Mouse (Mus musculus) frontal cortex, postnatal 10 days (tissue): ENCODE data around the gene Gm7029.
"Not testable (repeated sequence)": the region's sequence is repeated elsewhere in the genome, so short reads cannot be mapped to it uniquely, and the experiment has no call there.

Experiments used
- DNase-seq, 2 experiments: peaks; one replicate each; pipeline ENCODE4 v3.0.0; 2022; ENCODE audit warnings: low spot score in 2 of 2, mixed read lengths in 1 of 2

Gm7029 gene

GRCm38 (mm10) chr17:33891892-33892291 lies 18.3 kb downstream of the Gm7029 start:
- not testable (repeated sequence) for DNase-seq

- no peak for DNase-seq
Observed at GRCm38 (mm10) chr17:33892429-33892828, 18.8 kb downstream of the Gm7029 start.

DNA sequence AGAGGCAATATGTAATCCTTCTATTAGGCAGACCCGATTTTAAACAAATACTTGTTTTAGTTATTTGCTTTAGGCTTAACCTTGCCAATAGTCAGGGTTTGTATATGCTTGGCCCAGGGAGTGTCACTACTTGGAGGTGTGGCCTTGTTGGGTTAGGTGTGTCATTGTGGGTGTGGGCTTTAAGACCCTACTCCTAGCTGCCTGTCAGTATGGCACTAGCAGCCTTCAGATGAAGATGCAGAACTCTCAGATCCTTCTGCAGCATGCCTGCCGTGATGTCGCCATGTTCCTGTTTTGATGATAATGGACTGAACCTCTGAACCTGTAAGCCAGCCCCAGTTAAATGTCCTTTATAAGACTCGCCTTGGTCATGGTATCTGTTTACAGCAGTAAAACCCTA lies 19.4 kb downstream of the Gm7029 start:
- not testable (repeated sequence) for DNase-seq

DNA sequence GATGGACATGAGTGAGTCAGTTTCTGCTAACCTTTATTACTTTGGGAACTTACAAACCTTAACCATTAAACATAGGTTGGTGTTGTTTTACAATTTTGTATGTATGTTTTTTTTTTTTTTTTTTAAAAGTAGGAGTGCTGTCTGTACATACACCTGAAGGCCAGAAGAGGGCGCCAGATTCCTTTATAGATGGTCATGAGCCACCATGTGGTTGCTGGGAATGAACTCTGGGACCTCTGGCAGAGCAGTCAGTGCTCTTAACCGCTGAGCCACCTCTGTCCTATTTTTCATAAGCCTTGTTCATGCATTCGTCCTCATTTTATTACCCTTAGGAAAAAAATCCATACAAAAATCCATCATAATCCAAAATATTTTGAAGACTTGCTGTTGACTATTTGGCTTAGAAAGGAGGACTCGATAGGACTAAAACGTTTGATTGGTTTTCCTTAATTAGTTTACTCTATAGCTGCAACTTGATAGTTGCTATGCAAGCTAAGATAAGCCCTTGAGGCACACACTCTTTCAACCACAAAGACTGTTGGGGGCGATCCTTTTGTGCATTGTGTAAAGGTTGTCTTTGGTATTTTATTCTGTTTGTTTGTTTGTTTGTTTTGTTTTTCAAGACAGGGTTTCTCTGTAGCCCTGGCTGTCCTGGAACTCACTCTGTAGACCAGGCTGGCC lies 23.6 kb downstream of the Gm7029 start:
- no peak for DNase-seq

DNA sequence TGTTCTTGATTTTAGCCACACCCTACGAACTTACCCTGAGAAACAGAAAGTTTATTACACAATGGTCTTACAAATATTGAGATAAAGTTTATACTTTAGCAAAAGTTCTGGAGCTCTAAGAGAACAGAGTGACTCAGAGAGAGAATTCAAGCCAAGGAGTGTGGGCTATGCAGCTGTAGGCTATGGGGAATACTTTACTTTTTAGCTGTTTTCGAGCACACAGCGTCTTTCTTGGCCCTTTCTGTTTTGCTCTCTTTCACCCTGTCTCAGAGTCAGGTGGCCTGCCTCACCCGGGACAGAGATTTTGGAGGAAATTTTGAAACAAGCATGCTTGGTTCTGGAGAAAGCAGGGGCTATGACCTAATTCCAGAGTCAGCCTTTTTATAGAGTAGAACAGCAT lies 24.6 kb downstream of the Gm7029 start:
- DNase-seq, result not testable (repeated sequence)

DNA sequence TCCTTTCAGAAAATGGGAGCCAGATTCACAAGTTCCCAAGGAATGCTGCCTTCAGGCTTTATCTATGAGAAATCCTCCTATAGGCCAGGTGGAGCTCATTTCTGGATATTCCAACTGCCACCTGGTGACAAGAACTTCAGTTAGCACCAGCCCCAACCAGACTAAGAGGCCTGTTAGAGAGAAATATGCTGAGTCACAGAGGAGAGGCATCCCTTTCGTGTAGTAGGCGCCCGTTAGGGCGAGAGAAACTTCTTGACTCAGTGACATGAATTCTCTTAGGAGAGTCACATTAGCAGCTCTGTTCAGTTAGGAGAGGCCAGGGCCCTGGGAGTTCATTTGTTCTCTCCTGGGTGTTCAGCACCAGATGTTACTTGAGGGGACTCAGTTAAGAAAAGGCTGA lies 26.0 kb downstream of the Gm7029 start:
- no peak for DNase-seq

DNA sequence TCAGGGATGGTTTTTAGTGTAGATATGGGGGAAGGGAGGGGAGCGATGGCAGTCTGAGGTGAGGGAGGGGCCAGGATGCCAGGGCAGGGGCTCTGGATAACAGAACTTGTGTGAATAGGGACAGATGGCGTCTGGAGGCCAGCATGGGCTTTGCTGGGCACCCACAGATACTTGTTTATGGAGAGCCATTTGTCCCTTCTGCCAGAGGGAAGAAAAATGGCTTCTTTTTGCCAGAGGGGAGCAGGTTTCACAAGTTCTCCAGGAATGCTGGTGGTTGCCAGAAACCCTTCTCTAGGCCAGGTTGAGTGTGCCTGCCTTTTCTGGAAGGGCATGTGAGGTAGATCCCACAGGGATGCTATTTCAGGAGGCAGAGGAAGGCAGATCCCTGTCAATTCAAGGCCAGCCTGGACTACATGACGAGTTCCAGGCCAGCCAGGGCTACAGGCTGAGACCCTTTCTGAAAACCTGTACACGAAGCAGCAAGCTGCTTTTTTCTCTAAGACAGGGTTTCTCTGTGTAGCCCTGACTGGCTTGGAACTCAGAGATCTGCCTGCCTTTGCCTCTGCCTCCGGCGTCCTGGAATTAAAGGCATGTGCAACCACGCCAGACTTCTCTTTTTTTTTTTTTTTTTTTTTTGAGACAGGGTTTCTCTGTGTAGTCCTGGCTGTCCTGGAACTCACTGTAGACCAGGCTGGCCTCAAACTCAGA lies 26.8 kb downstream of the Gm7029 start:
- DNase-seq, result no peak

GRCm38 (mm10) chr17:33900989-33901314 lies 27.3 kb downstream of the Gm7029 start:
- no peak for DNase-seq

GRCm38 (mm10) chr17:33901653-33902052 lies 28.0 kb downstream of the Gm7029 start:
- DNase-seq, result no peak

GRCm38 (mm10) chr17:33902079-33902478 lies 28.4 kb downstream of the Gm7029 start:
- DNase-seq, result no peak

- DNase-seq, result no peak
Observed at GRCm38 (mm10) chr17:33902491-33902890, 28.9 kb downstream of the Gm7029 start.

DNA sequence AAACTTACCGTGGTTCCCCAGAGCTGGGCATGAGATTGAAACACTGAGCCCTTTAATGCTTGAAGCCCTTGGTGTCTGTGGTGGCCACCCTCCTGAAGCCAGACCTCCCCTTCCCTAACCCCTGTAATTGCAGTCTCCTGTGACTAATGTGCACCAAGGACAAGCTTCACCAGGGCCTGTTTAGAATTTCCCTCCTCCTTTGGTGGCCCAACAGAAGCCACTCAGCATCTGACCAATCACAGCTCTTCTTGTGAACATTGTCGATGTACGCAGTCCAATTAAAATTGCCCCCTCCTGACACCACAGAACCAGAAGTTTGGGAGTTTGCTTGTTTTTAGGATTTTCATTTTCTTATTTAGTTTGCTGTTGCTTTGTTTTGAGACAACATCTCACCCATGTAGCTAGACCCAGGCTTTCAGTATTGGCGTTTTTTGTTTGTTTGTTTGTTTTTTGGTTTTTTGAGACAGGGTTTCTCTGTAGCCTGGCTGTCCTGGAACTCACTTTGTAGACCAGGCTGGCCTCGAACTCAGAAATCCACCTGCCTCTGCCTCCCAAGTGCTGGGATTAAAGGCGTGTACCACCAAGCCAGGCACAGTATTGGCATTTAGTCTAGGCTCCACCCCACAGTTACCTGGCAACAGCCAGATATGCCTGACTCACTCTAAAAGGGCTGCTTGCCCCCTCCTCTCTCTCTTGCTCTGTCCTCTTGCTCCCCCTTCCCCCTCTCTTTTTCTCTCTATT lies 30.4 kb downstream of the Gm7029 start:
- not testable (repeated sequence) for DNase-seq

GRCm38 (mm10) chr17:33904835-33905234 lies 31.2 kb downstream of the Gm7029 start, which contains the start of gene Platr17:
TSS of gene Platr17 (plus strand) at chr17:33905135.
- DNase-seq, result not testable (repeated sequence)

- peak; percentile 71 to 73 for DNase-seq
Observed at GRCm38 (mm10) chr17:33908331-33909076, 34.9 kb downstream of the Gm7029 start.

DNA sequence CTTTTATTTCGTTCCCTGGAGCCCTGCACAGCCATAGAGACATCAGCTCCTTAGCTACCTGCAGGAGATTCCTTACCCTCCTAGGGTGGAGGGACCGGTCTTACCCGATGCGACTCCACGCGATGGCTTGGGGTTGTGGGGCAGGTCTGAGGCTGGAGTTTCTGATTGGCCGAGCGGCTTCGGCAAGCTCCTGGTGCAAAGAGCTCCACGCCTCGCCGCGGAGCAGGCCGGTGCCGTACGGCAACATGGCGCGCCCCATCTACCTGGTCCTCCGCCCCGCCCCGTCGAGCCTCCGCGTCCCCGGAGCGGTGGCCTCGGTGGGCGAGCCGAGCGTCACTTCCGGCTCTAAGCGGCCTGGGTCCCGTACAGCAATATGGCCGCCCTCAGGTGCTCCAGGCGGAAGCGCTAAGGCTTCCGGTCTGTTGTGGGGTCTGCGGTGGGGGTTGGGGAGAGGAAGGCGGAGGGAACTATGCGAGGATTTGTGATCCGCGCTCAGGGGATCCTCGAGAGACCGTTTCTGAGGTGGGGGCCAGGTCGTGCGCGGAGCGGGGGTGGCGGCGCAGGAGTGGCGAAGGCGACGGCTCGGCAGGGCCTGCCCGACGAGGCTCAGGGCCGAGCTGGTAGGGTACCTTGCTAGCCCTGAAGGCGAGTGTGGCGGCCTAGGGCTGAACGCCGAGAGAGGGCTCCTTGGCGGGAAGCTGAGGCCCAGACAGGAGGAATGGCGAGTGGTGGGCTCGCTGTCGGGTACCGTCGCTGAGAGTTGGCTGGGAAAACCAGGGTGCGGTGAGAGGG lies 35.6 kb downstream of the Gm7029 start, which contains the start of gene Daxx:
TSS of gene Daxx (plus strand) at position 338 of the 792 bp plus-strand sequence.
- DNase-seq, result peak; percentile 98 to 99

DNA sequence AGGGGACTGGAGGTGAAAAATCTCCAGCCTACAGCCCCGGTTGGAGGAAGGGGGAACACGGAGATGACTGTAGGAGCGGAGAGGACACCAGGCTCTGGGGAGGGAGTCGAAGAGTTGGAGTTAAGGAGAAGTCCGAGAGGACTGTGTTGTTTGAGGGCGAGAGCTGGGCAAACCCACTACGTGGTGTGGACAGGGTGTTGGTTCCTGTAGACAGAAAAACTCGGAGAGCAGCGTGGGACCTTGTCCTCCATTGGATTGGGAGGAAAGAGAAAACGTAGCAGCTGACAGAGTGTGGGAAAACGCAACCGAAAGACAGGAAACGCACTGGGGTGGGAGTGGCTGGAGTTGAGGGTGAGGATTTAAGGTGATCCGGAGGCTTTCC lies 36.2 kb downstream of the Gm7029 start:
- peak in 1 of 2 experiments; percentile 27 for DNase-seq

DNA sequence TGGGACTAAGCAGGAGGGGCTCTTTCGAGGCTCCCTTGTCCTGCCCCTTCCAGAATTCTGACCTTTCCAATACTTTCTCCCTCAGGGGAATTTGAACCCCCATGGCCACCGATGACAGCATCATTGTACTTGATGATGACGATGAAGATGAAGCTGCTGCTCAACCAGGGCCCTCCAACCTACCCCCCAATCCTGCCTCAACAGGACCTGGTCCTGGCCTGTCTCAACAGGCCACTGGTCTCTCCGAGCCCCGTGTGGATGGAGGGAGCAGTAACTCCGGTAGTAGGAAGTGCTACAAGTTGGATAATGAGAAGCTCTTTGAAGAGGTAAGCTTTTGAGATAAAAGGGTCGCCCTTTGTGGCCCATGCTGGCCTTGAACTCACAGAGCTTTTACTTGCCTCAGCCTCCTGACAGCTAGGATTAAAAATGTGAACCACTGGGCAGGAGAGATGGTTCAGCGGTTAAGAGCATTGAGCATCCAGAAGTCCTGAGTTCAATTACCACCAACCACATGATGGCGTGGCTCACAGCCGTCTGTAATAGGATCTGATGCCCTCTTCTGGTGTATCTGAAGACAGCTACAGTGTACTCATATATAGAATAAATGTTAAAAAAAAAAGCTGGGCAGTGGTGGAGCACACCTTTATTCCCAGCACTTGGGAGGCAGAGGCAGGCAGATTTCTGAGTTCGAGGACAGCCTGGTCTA lies 36.9 kb downstream of the Gm7029 start:
- DNase-seq, result peak in 1 of 2 experiments; percentile 5

DNA sequence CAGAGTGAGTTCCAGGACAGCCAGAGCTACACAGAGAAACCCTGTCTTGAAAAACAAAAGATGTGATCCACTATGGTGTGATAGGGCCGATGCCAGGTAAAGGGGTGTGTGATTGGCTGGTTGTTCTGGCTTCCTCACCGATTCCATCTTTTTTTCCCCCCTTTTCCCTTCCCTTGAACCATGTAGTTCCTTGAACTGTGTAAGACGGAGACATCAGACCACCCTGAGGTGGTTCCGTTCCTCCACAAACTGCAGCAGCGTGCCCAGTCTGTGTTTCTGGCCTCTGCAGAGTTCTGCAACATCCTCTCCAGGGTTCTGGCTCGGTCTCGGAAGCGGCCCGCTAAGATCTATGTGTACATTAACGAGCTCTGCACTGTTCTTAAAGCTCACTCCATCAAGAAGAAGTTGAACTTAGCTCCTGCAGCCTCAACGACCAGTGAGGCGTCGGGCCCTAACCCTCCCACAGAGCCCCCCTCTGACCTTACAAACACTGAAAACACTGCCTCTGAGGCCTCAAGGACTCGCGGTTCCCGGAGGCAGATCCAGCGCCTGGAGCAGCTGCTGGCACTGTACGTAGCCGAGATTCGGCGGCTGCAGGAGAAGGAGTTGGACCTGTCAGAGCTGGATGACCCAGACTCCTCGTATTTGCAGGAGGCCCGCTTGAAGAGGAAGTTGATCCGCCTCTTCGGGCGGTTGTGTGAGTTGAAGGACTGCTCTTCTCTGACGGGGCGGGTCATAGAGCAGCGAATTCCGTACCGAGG lies 37.6 kb downstream of the Gm7029 start:
- peak in 1 of 2 experiments; percentile 34 for DNase-seq

DNA sequence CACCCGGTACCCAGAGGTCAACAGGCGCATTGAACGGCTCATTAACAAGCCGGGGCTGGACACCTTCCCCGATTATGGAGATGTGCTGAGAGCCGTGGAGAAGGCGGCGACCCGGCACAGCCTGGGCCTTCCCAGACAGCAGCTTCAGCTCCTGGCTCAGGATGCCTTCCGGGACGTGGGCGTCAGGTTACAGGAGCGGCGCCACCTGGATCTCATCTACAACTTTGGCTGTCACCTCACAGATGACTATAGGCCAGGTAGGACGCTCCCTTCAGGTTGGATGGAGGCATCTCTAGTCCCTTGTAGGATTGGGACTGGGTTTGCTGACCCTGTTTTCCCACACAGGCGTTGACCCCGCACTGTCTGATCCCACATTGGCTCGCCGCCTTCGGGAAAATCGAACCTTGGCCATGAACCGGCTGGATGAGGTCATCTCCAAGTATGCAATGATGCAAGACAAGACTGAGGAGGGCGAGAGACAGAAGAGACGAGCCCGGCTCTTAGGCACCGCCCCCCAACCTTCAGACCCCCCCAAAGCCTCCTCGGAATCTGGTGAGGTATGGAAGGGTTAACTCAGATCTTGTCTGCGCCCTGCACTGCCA lies 38.3 kb downstream of the Gm7029 start:
- no peak for DNase-seq
